Mouse (Mus musculus): Measurements from ENCODE around the gene Msln.

The Msln gene

DNA sequence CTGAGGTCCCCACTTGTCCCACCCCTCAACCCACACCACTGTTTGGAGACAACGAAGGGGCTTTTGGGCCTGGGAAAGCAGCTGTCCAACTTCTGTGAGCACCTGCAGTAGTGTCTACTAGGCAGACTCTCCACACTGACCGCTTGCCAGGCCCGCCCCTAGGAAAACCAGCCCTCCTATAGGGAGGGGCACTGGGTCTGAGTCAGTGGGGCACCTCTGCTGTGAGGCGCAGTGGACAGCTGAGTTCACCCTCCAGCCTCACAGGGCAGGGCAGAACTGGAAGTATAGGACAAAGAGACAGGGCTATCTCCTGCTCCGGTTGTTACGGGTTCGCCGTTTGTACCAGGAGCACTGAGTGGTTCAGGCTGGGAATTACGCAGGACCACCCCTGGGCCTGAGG lies at the start of gene Msln:
Msln (minus strand) TSS at position 138 of the 400 bp plus-strand sequence.
- POLR2A ChIA-PET, result interaction anchor here in 3 of 4 experiments (0.8 to 11.8 kb wide), 21 partner anchors 9 to 79 kb away, joined by 3 to 137 read pairs (median 4); partner anchors contain the start of genes Chtf18 (in 3 of the 3), Rpusd1 (in 3 of the 3), Metrn (in 2 of the 3) and Haghl (in 1 of the 3)

DNA sequence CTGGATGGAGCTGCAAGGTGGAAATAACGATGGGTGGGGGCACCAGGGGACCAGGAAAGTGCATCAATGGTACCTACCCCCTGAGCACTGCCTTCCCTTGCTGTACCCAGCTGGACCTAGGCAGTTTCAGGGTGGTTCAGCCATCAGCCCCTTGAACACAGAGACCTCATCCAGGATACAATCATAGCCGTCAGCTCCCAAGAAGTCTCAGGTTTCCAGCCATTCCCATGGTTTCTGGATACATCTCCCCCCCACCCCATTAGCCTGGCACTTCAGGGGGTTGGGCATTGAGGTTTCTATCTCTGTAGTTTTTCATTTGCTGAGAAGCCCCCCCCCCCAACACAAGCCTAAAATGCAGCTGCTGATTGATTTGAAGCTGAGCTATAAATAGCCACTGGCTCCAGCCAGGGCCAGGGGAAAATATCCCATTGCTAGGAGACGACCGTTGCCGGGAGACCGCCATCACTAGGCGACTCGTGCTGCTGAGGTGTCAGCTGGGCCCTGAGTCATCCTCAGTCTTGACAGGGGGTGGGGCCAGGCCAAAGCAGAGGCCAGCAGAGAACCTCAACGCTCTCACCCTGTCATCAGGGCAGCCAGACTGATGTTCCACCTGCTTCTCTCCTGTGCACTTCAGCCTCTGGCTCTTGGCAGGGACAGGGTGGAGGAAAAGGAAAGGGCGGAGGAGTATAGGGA lies 48.8 kb upstream of the Msln start:
- ChIA-PET POLR2A (interaction anchor here (0.5 to 2.7 kb wide), 9 partner anchors 18 to 1080 kb away, joined by 3 to 10 read pairs (median 4); partner anchors contain the start of genes Rpusd1 (in 3 of the 4), Chtf18 (in 2 of the 4), Gm20683 (in 1 of the 4) and Haghl (in 1 of the 4)), CTCF (interaction anchor here in 3 of 4 experiments (0.6 to 1.6 kb wide), 10 partner anchors 15 to 655 kb away, joined by 3 to 10 read pairs (median 3); no protein-coding TSS in a partner anchor)

More for the DNA sequence above, at the start of gene Msln:
- CTCF ChIA-PET, result interaction anchor here in 3 of 4 experiments (0.8 to 2.6 kb wide), 8 partner anchors 10 to 47 kb away, joined by 3 to 8 read pairs (median 5); partner anchors contain the start of gene Narfl (in 2 of the 3)

DNA sequence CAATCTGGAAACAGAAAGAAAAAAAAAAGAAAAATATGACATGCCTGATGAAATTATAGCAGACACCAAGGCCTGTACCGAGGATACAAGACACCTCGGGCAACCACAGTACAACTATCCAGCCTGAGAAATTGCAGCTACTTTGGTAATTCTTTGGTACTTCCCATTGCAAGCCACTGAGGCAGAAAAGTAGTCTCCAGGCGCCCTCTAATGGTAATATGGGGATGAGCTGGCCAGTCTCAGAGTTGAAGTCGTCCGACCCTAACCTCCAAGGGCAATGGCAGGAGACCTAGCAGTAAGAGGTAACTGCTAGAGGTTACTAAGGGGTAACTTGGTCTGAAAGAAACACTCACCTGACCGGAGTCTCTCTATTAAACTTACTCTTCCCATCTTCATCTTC lies 46.9 kb upstream of the Msln start:
- POLR2A ChIA-PET, result interaction anchor here (0.6 to 1.9 kb wide), 28 partner anchors 9 to 594 kb away, joined by 3 to 8 read pairs (median 4); partner anchors contain the start of genes Jmjd8 (in 2 of the 4), Gng13 (in 1 of the 4), Haghl (in 1 of the 4) and Narfl (in 1 of the 4)
- CTCF ChIA-PET, result interaction anchor here (0.6 to 2.1 kb wide), 85 partner anchors 9 to 527 kb away, joined by 3 to 49 read pairs (median 4); partner anchors contain the start of genes Chtf18 (in 4 of the 4), Rpusd1 (in 4 of the 4), Narfl (in 3 of the 4) and Sox8 (in 3 of the 4)

DNA sequence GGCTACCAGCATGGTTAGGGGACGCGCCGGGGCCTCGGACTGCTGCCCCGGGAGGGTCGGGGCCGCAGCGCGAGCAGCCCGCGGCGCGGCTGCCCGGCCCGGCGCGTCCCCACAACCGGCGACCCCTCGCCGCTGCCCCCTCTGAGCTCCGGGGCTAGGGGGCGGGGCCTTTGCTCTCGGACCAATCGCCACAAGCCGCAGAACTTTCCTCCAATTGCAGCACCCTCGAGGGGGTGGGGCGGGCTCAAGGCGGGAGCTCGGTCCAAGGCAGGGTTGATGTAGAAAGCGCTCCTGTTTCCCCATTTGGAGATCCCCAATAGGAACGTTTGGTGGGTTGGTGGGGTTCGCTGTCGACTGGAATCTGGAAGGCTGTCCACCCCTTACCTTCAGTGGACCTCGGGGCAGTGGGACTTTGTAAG lies 42.8 kb upstream of the Msln start, which contains the start of gene Metrn:
Metrn (minus strand) TSS at position 186 of the 419 bp plus-strand sequence.
- CTCF ChIA-PET, result interaction anchor here (0.6 to 2.9 kb wide), 14 partner anchors 12 to 322 kb away, joined by 3 to 12 read pairs (median 4); partner anchors contain the start of genes Fbxl16 (in 2 of the 4), Narfl (in 2 of the 4), Chtf18 (in 1 of the 4) and Haghl (in 1 of the 4)
- POLR2A ChIA-PET, result interaction anchor here in 3 of 4 experiments (0.6 to 4.7 kb wide), 42 partner anchors 9 to 947 kb away, joined by 3 to 36 read pairs (median 5); partner anchors contain the start of genes Fbxl16 (in 3 of the 3), Haghl (in 3 of the 3), Stub1 (in 3 of the 3) and Chtf18 (in 2 of the 3)

DNA sequence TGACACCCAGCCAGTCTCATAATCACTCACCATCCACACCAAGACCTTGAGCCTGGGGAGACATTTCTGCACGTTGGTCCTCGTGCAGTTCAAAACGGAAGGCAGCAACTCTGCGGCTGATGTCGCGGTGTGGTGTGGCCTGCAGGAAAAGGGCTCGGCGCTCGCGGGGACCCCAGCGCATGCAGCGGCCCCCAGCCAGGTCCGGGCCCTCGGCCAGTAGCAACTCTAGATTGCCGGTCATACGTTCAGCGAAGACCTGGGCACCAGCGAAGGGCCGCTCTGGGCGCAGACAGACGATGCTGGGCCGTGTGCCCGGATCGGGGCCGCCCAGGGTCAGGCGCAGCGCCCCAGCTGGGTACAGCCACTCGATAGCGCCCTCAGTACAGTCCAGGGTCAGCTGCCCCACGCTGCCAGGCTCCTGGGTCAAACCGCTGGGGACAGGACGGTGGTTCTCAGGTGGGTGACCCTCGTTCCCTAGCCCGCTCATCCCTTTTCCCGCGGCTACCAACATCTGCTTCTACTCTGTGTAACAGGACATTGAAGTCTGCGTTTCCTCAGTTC lies 42.1 kb upstream of the Msln start:
- ChIA-PET CTCF (interaction anchor here in 3 of 4 experiments (0.7 to 2.9 kb wide), 10 partner anchors 11 to 322 kb away, joined by 3 to 12 read pairs (median 4); partner anchors contain the start of genes Fbxl16 (in 2 of the 3), Narfl (in 2 of the 3) and Haghl (in 1 of the 3)), POLR2A (interaction anchor here in 3 of 4 experiments (0.6 to 4.7 kb wide), 36 partner anchors 9 to 272 kb away, joined by 3 to 36 read pairs (median 5); partner anchors contain the start of genes Fbxl16 (in 3 of the 3), Haghl (in 3 of the 3), Chtf18 (in 2 of the 3) and Rpusd1 (in 2 of the 3))

DNA sequence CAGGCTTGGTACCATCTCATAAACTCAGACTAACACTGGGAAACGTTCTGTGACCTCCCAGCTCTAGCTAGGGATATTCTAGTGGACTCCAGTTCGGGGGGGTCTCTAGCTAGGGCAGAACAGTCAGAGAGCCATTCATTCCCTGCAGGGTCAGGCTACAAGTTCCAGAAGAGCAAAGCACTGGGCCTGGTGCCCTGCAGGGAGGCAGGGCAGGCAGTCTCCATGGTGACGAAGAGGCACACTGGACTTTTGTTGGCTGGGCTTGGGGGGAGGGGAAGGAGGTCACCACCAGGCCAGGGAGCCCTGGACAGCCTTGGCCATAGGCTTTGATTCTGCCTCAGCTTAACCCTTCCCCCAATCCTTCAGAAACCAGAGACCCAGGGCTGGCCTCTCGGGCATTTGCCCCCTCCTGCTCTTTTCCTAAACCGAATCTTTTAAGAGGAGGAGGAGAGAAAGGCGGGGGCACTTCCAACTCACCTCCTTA lies 41.5 kb upstream of the Msln start, which contains the start of gene AC134908.4:
AC134908.4 (minus strand) TSS at position 51 of the 484 bp plus-strand sequence.
- ChIA-PET CTCF (interaction anchor here in 3 of 4 experiments (0.6 to 1.3 kb wide), 4 partner anchors 9 to 246 kb away, joined by 3 to 5 read pairs (median 4); partner anchors contain the start of gene Haghl (in 1 of the 3)), POLR2A (interaction anchor here in 3 of 4 experiments (0.6 to 4.7 kb wide), 17 partner anchors 10 to 78 kb away, joined by 3 to 36 read pairs (median 5); partner anchors contain the start of genes Chtf18 (in 2 of the 3), Haghl (in 2 of the 3), Rpusd1 (in 2 of the 3) and Stub1 (in 2 of the 3))

DNA sequence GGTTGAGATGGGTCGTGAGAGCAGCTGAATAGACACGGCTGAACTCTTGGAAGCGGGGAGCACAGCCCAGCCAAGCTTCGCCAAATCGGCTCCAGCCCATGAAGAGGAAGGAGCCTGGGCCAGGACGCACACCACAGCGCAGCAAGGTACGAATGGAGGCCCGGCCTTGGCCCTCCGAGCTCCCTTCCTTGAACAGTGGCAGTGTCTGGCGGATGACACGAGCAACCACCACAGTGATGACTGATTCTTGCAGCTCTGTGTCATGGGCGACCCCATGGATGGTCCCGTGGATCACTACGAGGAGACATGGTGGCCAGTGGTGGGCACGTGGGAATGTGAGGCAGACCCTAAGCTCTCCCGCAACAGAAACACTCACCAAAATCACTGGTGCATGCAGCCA lies 40.8 kb upstream of the Msln start:
- ChIA-PET POLR2A (interaction anchor here in 3 of 4 experiments (0.9 to 4.7 kb wide), 16 partner anchors 10 to 81 kb away, joined by 3 to 36 read pairs (median 5); partner anchors contain the start of genes Stub1 (in 3 of the 3), Chtf18 (in 2 of the 3), Rpusd1 (in 2 of the 3) and Gng13 (in 1 of the 3)), CTCF (interaction anchor here in 3 of 4 experiments (0.6 to 1.3 kb wide), 7 partner anchors 9 to 71 kb away, joined by 3 to 9 read pairs (median 4); partner anchors contain the start of genes Haghl (in 2 of the 3) and Fbxl16 (in 1 of the 3))

DNA sequence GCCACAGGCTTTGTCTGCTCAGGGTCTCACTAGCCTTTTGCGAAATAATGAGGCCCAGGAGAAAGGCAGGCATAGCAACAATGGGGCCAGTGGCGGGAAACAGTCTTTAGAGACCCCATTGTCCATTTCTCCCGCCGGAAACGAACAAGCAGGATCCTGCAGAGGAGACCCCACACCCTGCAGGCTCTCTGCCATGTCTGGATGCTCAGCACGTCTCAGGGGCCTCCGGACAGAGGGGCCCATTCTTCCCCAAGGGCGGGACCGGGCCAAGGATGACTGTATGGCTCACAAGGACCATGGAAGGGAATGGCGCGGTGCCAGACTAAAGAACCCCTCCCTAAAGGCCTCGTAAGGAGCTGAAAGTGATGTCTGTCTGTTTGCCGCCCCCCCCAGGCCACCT lies 40.0 kb upstream of the Msln start:
- CTCF ChIA-PET, result interaction anchor here in 3 of 4 experiments (0.8 to 1.3 kb wide), 4 partner anchors 9 to 70 kb away, joined by 3 to 5 read pairs (median 4); partner anchors contain the start of genes Haghl (in 2 of the 3) and Fbxl16 (in 1 of the 3)
- POLR2A ChIA-PET, result interaction anchor here in 3 of 4 experiments (0.9 to 4.7 kb wide), 12 partner anchors 19 to 81 kb away, joined by 3 to 36 read pairs (median 6); partner anchors contain the start of genes Stub1 (in 3 of the 3), Chtf18 (in 2 of the 3), Rpusd1 (in 2 of the 3) and Gng13 (in 1 of the 3)

DNA sequence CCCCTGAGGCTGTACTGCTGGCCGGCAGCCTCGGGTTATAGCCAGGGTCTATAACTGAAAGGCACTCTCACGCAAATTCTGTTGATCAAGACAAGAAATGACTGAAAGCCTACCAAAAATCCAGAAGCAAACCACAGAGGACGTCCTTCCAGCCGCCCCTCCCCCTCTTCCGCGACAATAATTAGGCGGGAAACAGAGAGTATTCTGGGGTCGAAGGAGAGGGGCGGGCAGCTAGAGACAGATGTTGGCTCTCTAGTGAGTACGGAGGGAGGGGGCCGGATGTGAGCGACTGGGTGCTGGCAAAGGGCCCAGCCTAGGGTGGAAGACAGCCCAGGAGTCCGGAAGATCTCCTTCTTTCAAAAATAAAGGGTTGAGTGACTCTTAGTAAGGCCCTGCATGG lies 38.4 kb upstream of the Msln start, which contains the start of gene Fam173a:
Fam173a (minus strand) TSS at position 287 of the 400 bp plus-strand sequence.
- CTCF ChIA-PET, result interaction anchor here in 3 of 4 experiments (0.6 to 2.6 kb wide), 8 partner anchors 7 to 220 kb away, joined by 3 to 12 read pairs (median 4); partner anchors contain the start of gene Narfl (in 2 of the 3)
- POLR2A ChIA-PET, result interaction anchor here (0.6 to 3.1 kb wide), 22 partner anchors 8 to 225 kb away, joined by 3 to 16 read pairs (median 4); partner anchors contain the start of genes Chtf18 (in 2 of the 4), Rpusd1 (in 2 of the 4), Stub1 (in 2 of the 4) and Nhlrc4 (in 1 of the 4)

DNA sequence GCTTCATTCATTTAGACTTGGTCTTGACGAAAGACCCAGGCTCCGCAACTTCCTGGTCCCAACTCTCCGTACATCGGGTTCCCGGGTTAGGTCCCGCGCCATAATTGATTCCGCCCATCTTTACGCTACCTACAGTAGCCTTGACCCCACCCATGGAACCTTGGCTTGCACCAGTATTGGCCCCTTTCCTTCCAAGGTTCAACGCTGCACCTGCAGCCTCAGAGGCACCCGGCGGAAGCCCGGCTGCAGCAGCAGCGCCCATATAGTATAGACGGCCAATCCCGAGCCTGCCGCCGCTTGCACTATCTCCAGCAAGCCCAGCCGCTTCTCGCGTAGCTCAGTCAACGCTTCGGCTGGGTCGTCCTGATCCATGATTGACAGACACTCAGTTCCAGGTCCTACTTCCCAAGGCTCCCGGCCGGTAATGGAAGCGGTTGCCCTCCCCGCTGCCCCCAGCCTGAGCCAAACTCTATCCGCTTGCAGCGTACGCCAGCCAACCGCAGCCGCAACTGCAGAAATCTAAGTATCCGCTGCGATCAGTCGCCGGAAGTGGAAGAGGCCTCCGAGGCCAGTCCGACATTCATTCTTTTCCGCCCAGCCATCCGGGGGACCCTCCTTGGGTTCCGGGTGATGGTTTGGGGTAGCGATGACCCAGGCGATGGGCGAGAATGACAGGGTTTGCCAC lies 37.8 kb upstream of the Msln start:
- ChIA-PET POLR2A (interaction anchor here in 3 of 4 experiments (0.6 to 3.1 kb wide), 29 partner anchors 9 to 225 kb away, joined by 3 to 16 read pairs (median 4); partner anchors contain the start of genes Stub1 (in 3 of the 3), Chtf18 (in 1 of the 3), Fbxl16 (in 1 of the 3) and Nhlrc4 (in 1 of the 3)), CTCF (interaction anchor here in 3 of 4 experiments (0.6 to 2.6 kb wide), 11 partner anchors 8 to 220 kb away, joined by 3 to 12 read pairs (median 4); partner anchors contain the start of gene Narfl (in 2 of the 3))

DNA sequence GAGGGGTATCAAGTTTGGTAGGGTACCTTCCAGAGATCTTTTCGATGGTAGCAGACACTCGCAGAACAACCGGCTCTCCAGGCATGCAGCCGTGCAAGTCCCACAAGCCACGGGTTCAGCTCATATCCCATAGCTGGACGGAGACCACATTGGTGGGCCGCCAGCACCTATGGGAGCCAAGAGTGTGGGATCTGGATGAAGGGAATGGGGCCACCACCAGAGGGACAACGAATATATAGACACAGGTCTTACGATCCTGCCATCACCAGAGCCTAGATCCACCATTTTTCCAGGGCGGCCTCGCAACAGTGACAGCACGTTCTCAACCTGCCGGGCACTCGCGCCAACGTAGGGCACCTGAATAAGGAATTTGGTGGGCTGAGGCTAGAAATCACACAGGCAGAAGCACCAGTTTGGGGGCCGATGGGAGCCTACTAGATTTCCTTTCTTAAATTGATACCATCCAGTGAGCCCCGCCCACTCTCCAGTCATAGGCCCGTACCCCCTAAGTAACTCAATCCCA lies 37.2 kb upstream of the Msln start:
- POLR2A ChIA-PET, result interaction anchor here in 3 of 4 experiments (0.6 to 3.1 kb wide), 31 partner anchors 8 to 343 kb away, joined by 3 to 16 read pairs (median 4); partner anchors contain the start of genes Stub1 (in 2 of the 3), Wdr24 (in 2 of the 3), Chtf18 (in 1 of the 3) and Fbxl16 (in 1 of the 3)
- CTCF ChIA-PET, result interaction anchor here (0.9 to 2.6 kb wide), 10 partner anchors 10 to 221 kb away, joined by 3 to 12 read pairs (median 4); partner anchors contain the start of gene Narfl (in 2 of the 4)

DNA sequence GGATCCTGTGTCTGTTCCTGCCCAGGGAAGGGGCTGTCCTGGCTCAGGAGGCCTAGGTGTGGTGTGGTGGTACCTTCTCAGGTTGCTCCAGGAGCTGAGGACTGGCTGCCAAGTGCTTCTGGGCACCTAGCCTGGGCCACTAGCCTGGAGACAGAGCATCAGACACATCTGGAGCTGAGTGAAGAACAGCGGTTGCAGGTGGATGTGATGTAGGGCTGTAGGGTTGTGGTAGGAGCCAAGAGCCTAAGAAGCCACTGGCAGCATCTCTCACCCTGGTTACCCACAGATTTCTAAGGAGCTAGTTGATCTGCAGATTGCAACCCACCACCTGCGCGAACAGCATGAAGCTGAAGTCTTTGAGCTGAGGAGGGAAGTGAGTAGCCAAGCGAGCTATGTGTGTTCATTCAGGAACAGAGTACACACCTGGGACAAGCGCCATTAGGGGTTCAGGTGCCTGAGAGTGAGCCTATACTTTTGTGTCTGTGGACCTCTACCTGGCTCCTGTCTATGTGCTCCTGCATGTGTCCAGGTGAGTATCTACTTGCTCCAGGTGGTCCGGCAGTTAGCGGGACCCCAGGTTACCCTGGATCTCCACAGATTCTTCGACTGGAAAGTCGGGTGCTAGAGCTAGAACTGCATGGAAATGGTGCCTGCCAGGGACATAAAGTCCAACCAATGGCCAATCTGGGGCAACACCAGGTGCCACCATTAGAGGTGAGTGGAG lies 32.8 kb upstream of the Msln start:
- POLR2A ChIA-PET, result interaction anchor here in 3 of 4 experiments (0.6 to 3.3 kb wide), 7 partner anchors 10 to 65 kb away, joined by 3 to 23 read pairs (median 6); partner anchors contain the start of genes Metrn (in 2 of the 3), Chtf18 (in 1 of the 3), Jmjd8 (in 1 of the 3) and Rpusd1 (in 1 of the 3)
- CTCF ChIA-PET, result interaction anchor here in 2 of 4 experiments (1.0 to 2.9 kb wide), 3 partner anchors 14 to 63 kb away, joined by 3 to 10 read pairs (median 3); partner anchors contain the start of gene Narfl (in 1 of the 2)

DNA sequence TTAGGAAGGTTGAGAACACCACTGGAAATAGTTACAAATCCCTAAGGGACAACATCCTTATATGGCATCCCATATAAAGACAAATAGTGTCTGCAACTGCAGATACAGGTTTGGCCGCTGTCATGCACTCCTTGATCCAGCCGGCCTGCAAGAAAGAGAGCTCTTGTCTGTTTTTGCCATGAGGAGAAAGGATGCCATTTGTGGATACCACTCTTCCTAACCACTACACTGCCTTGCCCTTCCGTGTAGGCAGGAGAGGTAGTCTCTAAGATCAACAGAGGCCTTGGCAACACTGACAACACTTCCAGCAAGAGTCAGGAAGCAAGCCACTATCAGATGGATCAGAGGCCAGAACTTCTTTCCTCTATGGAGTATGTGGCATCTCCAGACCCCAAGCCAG lies 32.1 kb upstream of the Msln start, which contains the start of gene Ccdc78:
Ccdc78 (plus strand) TSS at position 301 of the 400 bp plus-strand sequence.
- CTCF ChIA-PET, result interaction anchor here in 2 of 4 experiments (1.0 to 2.9 kb wide), 3 partner anchors 13 to 62 kb away, joined by 3 to 20 read pairs (median 10); partner anchors contain the start of gene Narfl (in 1 of the 2)
- POLR2A ChIA-PET, result interaction anchor here in 3 of 4 experiments (0.6 to 3.3 kb wide), 17 partner anchors 9 to 216 kb away, joined by 3 to 23 read pairs (median 6); partner anchors contain the start of genes Jmjd8 (in 2 of the 3), Metrn (in 2 of the 3), Chtf18 (in 1 of the 3) and Fbxl16 (in 1 of the 3)

DNA sequence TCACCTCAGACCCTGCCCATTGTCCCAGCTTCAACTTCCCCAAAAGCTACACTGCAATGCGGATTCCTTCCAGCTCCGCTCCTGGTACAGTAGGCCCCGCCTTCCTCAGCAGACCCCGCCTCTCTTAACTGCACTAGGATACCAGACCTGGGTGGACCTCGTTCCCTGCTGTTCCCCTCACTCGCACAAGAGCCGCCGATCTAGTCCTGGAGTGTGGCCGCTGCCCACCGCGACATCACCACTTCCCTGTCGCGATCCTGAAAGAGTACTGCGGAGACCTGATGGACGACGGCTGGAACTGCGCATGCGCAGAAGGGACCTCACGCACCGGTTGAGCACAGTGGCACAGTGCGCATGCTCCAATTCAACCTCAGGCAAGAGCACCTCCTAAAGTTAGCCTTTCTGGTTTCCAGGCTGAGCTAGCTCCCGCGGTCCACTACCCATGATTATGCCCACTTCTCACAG lies 31.1 kb upstream of the Msln start, which contains the start of gene Haghl:
Haghl (minus strand) TSS at position 393 of the 465 bp plus-strand sequence.
- CTCF ChIA-PET, result interaction anchor here (0.6 to 2.9 kb wide), 16 partner anchors 9 to 660 kb away, joined by 3 to 20 read pairs (median 4); partner anchors contain the start of genes Narfl (in 3 of the 4), AC134908.4 (in 1 of the 4), Chtf18 (in 1 of the 4) and Metrn (in 1 of the 4)
- POLR2A ChIA-PET, result interaction anchor here (0.6 to 3.3 kb wide), 39 partner anchors 8 to 380 kb away, joined by 3 to 25 read pairs (median 5); partner anchors contain the start of genes Narfl (in 4 of the 4), Metrn (in 3 of the 4), Rpusd1 (in 3 of the 4) and Chtf18 (in 2 of the 4)
